ENCODE assay signal across 11 mouse cellular contexts in the genomic region with DNA sequence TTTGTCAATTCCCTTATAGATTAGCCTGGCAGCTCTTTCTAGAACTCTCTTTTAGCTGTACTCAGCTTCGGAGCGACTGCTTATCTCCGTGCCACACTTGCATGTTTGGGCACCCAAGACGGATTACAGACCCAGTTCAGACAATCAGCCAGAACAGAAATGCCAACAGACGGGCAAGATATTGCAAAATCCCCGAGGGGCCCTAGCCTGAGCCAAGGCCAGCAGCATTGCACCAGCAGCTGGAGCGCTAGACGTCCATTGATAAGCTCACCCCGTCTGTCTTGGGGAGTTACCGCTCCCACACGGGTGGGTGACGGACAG. TPM values are rescaled to one million over a fixed set of nuclear protein-coding genes. Genes with fewer than 3 reads are reported as not detected.
DNase-seq lines count a peak whose midpoint lies in the region; ATAC-seq and TF ChIP-seq lines count a peak whose summit lies in the region.
"Had no signal": no experiment of that assay in that cellular context is flagged by ENCODE, and none has a peak within 500 bp of the region (broad histone marks: within the 10 kb centered on the region; RNA-seq: fewer than 3 reads in every experiment).

No protein-coding gene starts in this region.

- no peak overlapping the region for H3K4me3 ChIP-seq in heart, embryonic 11.5 days (ENCODE audit: low read depth, low read length)
- no peak overlapping the region for H3K4me3 ChIP-seq in kidney, adult 2 months (ENCODE audit: insufficient read depth, low read depth, low read length)
- H3K4me3 ChIP-seq: neural tube, embryonic 15.5 days had no signal

- 0 out of 2 replicates have a peak overlapping the region, but pooled peaks have one; percentile 2 for H3K27ac ChIP-seq in heart, embryonic 11.5 days (ENCODE audit: low read depth, low read length)
- H3K27ac ChIP-seq in kidney, adult 2 months (ENCODE audit: insufficient read depth, low read depth, low read length), result no peak overlapping the region
- H3K27ac ChIP-seq: kidney, postnatal 0 days; neural tube, embryonic 15.5 days had no signal

- no peak for TF ChIP-seq POLR2A in kidney, adult 2 months (IDR thresholded peaks at IDR 0.05; ENCODE audit: low read depth, low read length)

- no peaks in the 10 kb centered on the region for H3K9me3 ChIP-seq in heart, embryonic 11.5 days (replicated peaks; ENCODE audit: control insufficient read depth, low read length)
- H3K9me3 ChIP-seq: neural tube, embryonic 15.5 days had no signal

- no peaks in the 10 kb centered on the region for H3K4me1 ChIP-seq in heart, embryonic 11.5 days (ENCODE audit: control insufficient read depth, insufficient read depth, low read length)
- no peaks in the 10 kb centered on the region for H3K4me1 ChIP-seq in kidney, adult 2 months (ENCODE audit: control insufficient read depth, insufficient read depth, low read length)

- no peak for DNase-seq in heart, adult 11 months
- DNase-seq in adrenal gland, adult 2 months, result peak; percentile 81
- DNase-seq in kidney, adult 2 months, result no peak
- DNase-seq in embryo, embryonic 11 days, result no peak

- H3K36me3 ChIP-seq in heart, embryonic 11.5 days (ENCODE audit: control insufficient read depth, insufficient read depth, low read length), result peaks cover 11% of the 10 kb centered on the region
- peaks cover 1% of the 10 kb centered on the region; the same call in 1 of the 2 replicates for H3K36me3 ChIP-seq in kidney, adult 2 months (ENCODE audit: control insufficient read depth, insufficient read depth, low read length)

- no peak for TF ChIP-seq CTCF in kidney, adult 2 months (conservative IDR thresholded peaks at IDR 0.05; ENCODE audit: insufficient read depth, insufficient read length, low read depth, low read length)

- no peak overlapping the region for H3K9ac ChIP-seq in heart, embryonic 11.5 days (ENCODE audit: low read depth, low read length)
- H3K9ac ChIP-seq: neural tube, embryonic 15.5 days had no signal

- 53% methylated on average over 12 of the region's 12 CpGs for WGBS in heart, embryonic 11.5 days (ENCODE audit: insufficient replicate concordance)
- WGBS in kidney, adult 2 months, result 85% methylated on average over 12 of the region's 12 CpGs

- H3K4me2 ChIP-seq in heart, embryonic 11.5 days, result no peak overlapping the region
- H3K4me2 ChIP-seq: neural tube, embryonic 15.5 days had no signal

- ATAC-seq in heart, embryonic 11.5 days (replicated peaks; ENCODE audit: insufficient number of reproducible peaks, low FRiP score, low TSS enrichment), result no peak
- ATAC-seq in erythroid progenitor cell, adult 5-6 weeks (replicated peaks; ENCODE audit: low FRiP score, poor library complexity, severe bottlenecking), result peak; percentile 82
- ATAC-seq in megakaryocyte progenitor cell, adult 5-6 weeks (replicated peaks; ENCODE audit: poor library complexity), result peak; percentile 76
- no peak for ATAC-seq in monocyte, adult 5-6 weeks (replicated peaks; ENCODE audit: insufficient number of reproducible peaks, low FRiP score, low TSS enrichment, poor library complexity, severe bottlenecking)
- ATAC-seq: forebrain, embryonic 16.5 days had no signal

- no peaks in the 10 kb centered on the region for H3K27me3 ChIP-seq in heart, embryonic 11.5 days (ENCODE audit: control insufficient read depth, insufficient read depth, low read length)
- H3K27me3 ChIP-seq in kidney, adult 2 months (replicated peaks; ENCODE audit: control insufficient read depth, insufficient read depth, low read length), result no peaks in the 10 kb centered on the region
- H3K27me3 ChIP-seq: neural tube, embryonic 15.5 days had no signal

RNA-seq across cellular contexts. Expression of gene Hectd4, which starts 3.9 kb away (rescaled TPM):
- polyA plus RNA-seq in heart, embryonic 11.5 days (2014; fragmentation: Nextera tagmentation; extraction: Ambion mirVana), result 5.3 and 7.3 TPM in 2 replicates
- total RNA-seq in adrenal gland, adult 2 months (2021), result 10 to 100 TPM; 14.5 to 22.7 TPM
- 14.3 and 16.1 TPM in 2 replicates for polyA plus RNA-seq in adrenal gland, adult 2 months (2012; rRNA removed)
- 214 and 233 TPM in 2 replicates for total RNA-seq in erythroid progenitor cell, adult 5-6 weeks (2015; ENCODE audit: low replicate concordance)
- 286 and 356 TPM in 2 replicates for total RNA-seq in erythroid progenitor cell, adult 5-6 weeks (2017; ENCODE audit: low replicate concordance)
- 16.2 and 22.8 TPM in 2 replicates for total RNA-seq in megakaryocyte progenitor cell, adult 5-6 weeks (2015)
- total RNA-seq in megakaryocyte progenitor cell, adult 5-6 weeks (2017), result 6.5 and 9.2 TPM in 2 replicates
- 10.1 and 12.3 TPM in 2 replicates for polyA plus RNA-seq in kidney, adult 2 months (2012; rRNA removed)
- 9.9 to 34.1 TPM (median 19.9 TPM) in 3 replicates for total RNA-seq in monocyte, adult 5-6 weeks (2017)

RNA-seq across cellular contexts. Expression of gene Rpl6, which starts 11.8 kb away (rescaled TPM):
- 498 and 592 TPM in 2 replicates for polyA plus RNA-seq in heart, embryonic 11.5 days (2014; fragmentation: Nextera tagmentation; extraction: Ambion mirVana)
- total RNA-seq in adrenal gland, adult 2 months (2021), result 1,000 to 10,000 TPM; 1,030 to 1,071 TPM
- 157 and 194 TPM in 2 replicates for polyA plus RNA-seq in adrenal gland, adult 2 months (2012; rRNA removed)
- 759 and 847 TPM in 2 replicates for total RNA-seq in erythroid progenitor cell, adult 5-6 weeks (2015; ENCODE audit: low replicate concordance)
- 373 and 474 TPM in 2 replicates for total RNA-seq in erythroid progenitor cell, adult 5-6 weeks (2017; ENCODE audit: low replicate concordance)
- 2,970 and 3,030 TPM in 2 replicates for total RNA-seq in megakaryocyte progenitor cell, adult 5-6 weeks (2015)
- total RNA-seq in megakaryocyte progenitor cell, adult 5-6 weeks (2017), result 1,387 and 1,567 TPM in 2 replicates
- 253 and 281 TPM in 2 replicates for polyA plus RNA-seq in kidney, adult 2 months (2012; rRNA removed)
- 599 to 801 TPM (median 613 TPM) in 3 replicates for total RNA-seq in monocyte, adult 5-6 weeks (2017)

RNA-seq across cellular contexts. Expression of gene Ptpn11, which starts 24.9 kb away (rescaled TPM):
- polyA plus RNA-seq in heart, embryonic 11.5 days (2014; fragmentation: Nextera tagmentation; extraction: Ambion mirVana), result 23.7 and 33.8 TPM in 2 replicates
- 100 to 1,000 TPM in 1 of 2 experiments, 10 to 100 TPM in 1; 97.6 to 121 TPM for total RNA-seq in adrenal gland, adult 2 months (2021)
- polyA plus RNA-seq in adrenal gland, adult 2 months (2012; rRNA removed), result 24.4 and 26.2 TPM in 2 replicates
- 19.3 and 20.9 TPM in 2 replicates for total RNA-seq in erythroid progenitor cell, adult 5-6 weeks (2015; ENCODE audit: low replicate concordance)
- 36.9 and 44.9 TPM in 2 replicates for total RNA-seq in erythroid progenitor cell, adult 5-6 weeks (2017; ENCODE audit: low replicate concordance)
- 20.8 TPM in 2 replicates for total RNA-seq in megakaryocyte progenitor cell, adult 5-6 weeks (2015)
- 41.5 and 48.1 TPM in 2 replicates for total RNA-seq in megakaryocyte progenitor cell, adult 5-6 weeks (2017)
- 29.5 and 32.4 TPM in 2 replicates for polyA plus RNA-seq in kidney, adult 2 months (2012; rRNA removed)
- 59.8 to 88.9 TPM (median 78.3 TPM) in 3 replicates for total RNA-seq in monocyte, adult 5-6 weeks (2017)

Comparison
In these comparisons a context has a peak if more than half of its experiments do, and no peak if none do; other contexts are left out.
1. ATAC-seq: peak in erythroid progenitor cell, adult 5-6 weeks (single experiment) and megakaryocyte progenitor cell, adult 5-6 weeks (single experiment); none in heart, embryonic 11.5 days (single experiment) and monocyte, adult 5-6 weeks (single experiment).